Mouse (Mus musculus) small intestine, adult 2 months (tissue): ENCODE data around the gene Acap2.

Source experiments
- CTCF ChIP-seq: fragments of 200-500 bp; IDR thresholded peaks from 2 replicates; pipeline ENCODE4 v1.5.1; 2012; ENCODE audit warnings: low read depth, mild to moderate bottlenecking, control low read depth, inconsistent platforms, low read length, moderate library complexity, mixed read lengths; ENCODE audit not compliant: insufficient replicate concordance, insufficient read length; ENCODE audit errors: extremely low read depth
- POLR2A ChIP-seq: fragments of 200-500 bp; IDR thresholded peaks from 2 replicates; pipeline ENCODE4 v1.6.1; 2012; ENCODE audit warnings: low read depth, mild to moderate bottlenecking, control low read depth, inconsistent platforms, low read length, moderate library complexity

- TF ChIP-seq CTCF, result no peak
- no peak for TF ChIP-seq POLR2A
Measured at GRCm38 (mm10) chr16:31174880-31175638, 26.0 kb downstream of the Acap2 start.
